1 mouse cellular context compared by ENCODE assay signal in genomic region chr5:125475601-125476285, GRCm38 (mm10).
TF ChIP-seq lines count a peak whose summit lies in the region.

Gene Aacs, plus strand, starts transcription at chr5:125475814.

TF ChIP-seq in MEL, 35 proteins besides CTCF, POLR2A, EP300 and RAD21 (continued from another document):
- 0 out of 2 replicates have a peak, but pooled peaks have one; percentile 10 for TF ChIP-seq E2F4 (IDR thresholded peaks at IDR 0.05; ENCODE audit: borderline replicate concordance, low read depth, low read length)
- peak; percentile 68; the same call in 1 of the 2 replicates for TF ChIP-seq ETS1 (IDR thresholded peaks at IDR 0.05; ENCODE audit: low read depth, low read length)
- TF ChIP-seq MEF2A (IDR thresholded peaks at IDR 0.05; ENCODE audit: extremely low read depth, insufficient replicate concordance, low read depth, low read length, poor library complexity, severe bottlenecking), result no peak
- no peak for TF ChIP-seq CHD1 (IDR thresholded peaks at IDR 0.05; ENCODE audit: low read depth, low read length)
- no peak for TF ChIP-seq CHD2 (IDR thresholded peaks at IDR 0.05; ENCODE audit: low read length)
